ENCODE assay signal across 8 mouse cellular contexts in genomic region chr1:187662083-187662609, GRCm38 (mm10). TPM values are rescaled to one million over a fixed set of nuclear protein-coding genes. Genes with fewer than 3 reads are reported as not detected.
DNase-seq lines count a peak whose midpoint lies in the region; ATAC-seq lines count a peak whose summit lies in the region.

No protein-coding gene starts in this region.

- no peaks in the 10 kb centered on the region for H3K9me3 ChIP-seq in neural tube, embryonic 12.5 days
- H3K9me3 ChIP-seq in heart, embryonic 13.5 days = no peaks in the 10 kb centered on the region
- no peaks in the 10 kb centered on the region for H3K9me3 ChIP-seq in kidney, embryonic 16.5 days (ENCODE audit: low read length)
- no peaks in the 10 kb centered on the region for H3K9me3 ChIP-seq in stomach, embryonic 16.5 days (replicated peaks; ENCODE audit: control insufficient read depth, low read length)

- no peaks in the 10 kb centered on the region for H3K27me3 ChIP-seq in neural tube, embryonic 12.5 days (replicated peaks)
- H3K27me3 ChIP-seq in heart, embryonic 13.5 days (replicated peaks) = no peaks in the 10 kb centered on the region
- no peaks in the 10 kb centered on the region for H3K27me3 ChIP-seq in kidney, embryonic 16.5 days (ENCODE audit: insufficient read depth, low read length)
- no peaks in the 10 kb centered on the region for H3K27me3 ChIP-seq in stomach, embryonic 16.5 days (ENCODE audit: control insufficient read depth, insufficient read depth, low read length)

- no peak for ATAC-seq in neural tube, embryonic 12.5 days (ENCODE audit: low FRiP score, low read depth)
- peak; percentile 34; the same call in 1 of the 2 replicates for ATAC-seq in heart, embryonic 13.5 days (ENCODE audit: extremely low read depth, insufficient number of reproducible peaks, low FRiP score, low TSS enrichment)
- peak; percentile 77 for ATAC-seq in kidney, embryonic 16.5 days (ENCODE audit: low FRiP score, low TSS enrichment)
- no peak; the same call in 1 of the 2 replicates for ATAC-seq in stomach, embryonic 16.5 days (ENCODE audit: insufficient read depth, low FRiP score)

- H3K36me3 ChIP-seq in neural tube, embryonic 12.5 days = no peaks in the 10 kb centered on the region
- no peaks in the 10 kb centered on the region for H3K36me3 ChIP-seq in heart, embryonic 13.5 days
- no peaks in the 10 kb centered on the region for H3K36me3 ChIP-seq in kidney, embryonic 16.5 days (ENCODE audit: insufficient read depth, low read length)
- no peaks in the 10 kb centered on the region for H3K36me3 ChIP-seq in stomach, embryonic 16.5 days (ENCODE audit: control insufficient read depth, insufficient read depth, low read length)

- H3K4me3 ChIP-seq in neural tube, embryonic 12.5 days = no peak overlapping the region
- H3K4me3 ChIP-seq in heart, embryonic 13.5 days = peak overlapping the region; percentile 39
- H3K4me3 ChIP-seq in kidney, embryonic 16.5 days (ENCODE audit: low read length) = 0 out of 2 replicates have a peak overlapping the region, but pooled peaks have one; percentile 4
- H3K4me3 ChIP-seq in stomach, embryonic 16.5 days (replicated peaks; ENCODE audit: low read length) = no peak overlapping the region; the same call in 1 of the 2 replicates

- H3K4me2 ChIP-seq in neural tube, embryonic 12.5 days (replicated peaks) = 0 out of 2 replicates have a peak overlapping the region, but pooled peaks have one; percentile 0
- H3K4me2 ChIP-seq in heart, embryonic 13.5 days = peak overlapping the region; percentile 68
- H3K4me2 ChIP-seq in kidney, embryonic 16.5 days (replicated peaks; ENCODE audit: low read depth, low read length) = peak overlapping the region; percentile 35
- peak overlapping the region; percentile 47 for H3K4me2 ChIP-seq in stomach, embryonic 16.5 days (ENCODE audit: low read depth, low read length)

- H3K27ac ChIP-seq in neural tube, embryonic 12.5 days = no peak overlapping the region
- peak overlapping the region; percentile 79 for H3K27ac ChIP-seq in heart, embryonic 13.5 days (replicated peaks)
- H3K27ac ChIP-seq in kidney, embryonic 16.5 days (ENCODE audit: low read length) = peak overlapping the region; percentile 39
- no peak overlapping the region for H3K27ac ChIP-seq in stomach, embryonic 16.5 days (ENCODE audit: low read length)

- peaks cover 14% of the 10 kb centered on the region for H3K4me1 ChIP-seq in neural tube, embryonic 12.5 days
- H3K4me1 ChIP-seq in heart, embryonic 13.5 days = peaks cover 58% of the 10 kb centered on the region
- peaks cover 37% of the 10 kb centered on the region for H3K4me1 ChIP-seq in kidney, embryonic 16.5 days (ENCODE audit: insufficient read depth, low read length)
- H3K4me1 ChIP-seq in stomach, embryonic 16.5 days (ENCODE audit: control insufficient read depth, insufficient read depth, low read length) = peaks cover 23% of the 10 kb centered on the region

- no peak for DNase-seq in neural tube, embryonic 10.5 days (ENCODE audit: extremely low spot score, low spot score)
- no peak for DNase-seq in layer of hippocampus, postnatal 36 days
- DNase-seq in left cerebral cortex, adult 8-10 months (ENCODE audit: low spot score in 2 of 2) = no peak
- DNase-seq in left cerebral cortex, adult 11 months (ENCODE audit: low spot score) = no peak

- H3K9ac ChIP-seq in neural tube, embryonic 12.5 days = no peak overlapping the region
- peak overlapping the region; percentile 73 for H3K9ac ChIP-seq in heart, embryonic 13.5 days
- H3K9ac ChIP-seq in kidney, embryonic 16.5 days (replicated peaks; ENCODE audit: low read length) = no peak overlapping the region; the same call in 1 of the 2 replicates
- H3K9ac ChIP-seq in stomach, embryonic 16.5 days (ENCODE audit: low read length) = peak overlapping the region; percentile 16

- 46% methylated on average over 12 of the region's 12 CpGs for WGBS in neural tube, embryonic 12.5 days
- WGBS in heart, embryonic 13.5 days = 21% methylated on average over 12 of the region's 12 CpGs
- 13% methylated on average over 12 of the region's 12 CpGs for WGBS in kidney, embryonic 16.5 days
- WGBS in stomach, embryonic 16.5 days = 33% methylated on average over 12 of the region's 12 CpGs

RNA-seq across cellular contexts. Expression of gene Esrrg, which starts 53.6 kb away (rescaled TPM):
- polyA plus RNA-seq in neural tube, embryonic 12.5 days (2016; fragmentation: Nextera tagmentation; extraction: Ambion mirVana) = 15.4 and 17.8 TPM in 2 replicates
- 21.2 and 23.6 TPM in 2 replicates for polyA plus RNA-seq in heart, embryonic 13.5 days (2015; fragmentation: Nextera tagmentation; extraction: Ambion mirVana)
- polyA plus RNA-seq in kidney, embryonic 16.5 days (2015; fragmentation: Nextera tagmentation; extraction: Ambion mirVana) = 36.0 and 42.6 TPM in 2 replicates
- 10.7 and 12.4 TPM in 2 replicates for polyA plus RNA-seq in stomach, embryonic 16.5 days (2015; fragmentation: Nextera tagmentation; extraction: Ambion mirVana)
- 10 to 100 TPM; 13.7 to 14.0 TPM for total RNA-seq in layer of hippocampus, postnatal 36 days (2021)
- 10 to 100 TPM; 24.8 to 36.8 (median 31.5) TPM for total RNA-seq in left cerebral cortex, adult 8-10 months (2022)

Comparison
In these comparisons a context has a peak if more than half of its experiments do, and no peak if none do; other contexts are left out.
1. ATAC-seq: peak in heart, embryonic 13.5 days (single experiment) and kidney, embryonic 16.5 days (single experiment); none in neural tube, embryonic 12.5 days (single experiment) and stomach, embryonic 16.5 days (single experiment).
2. H3K27ac ChIP-seq: peak in heart, embryonic 13.5 days (single experiment) and kidney, embryonic 16.5 days (single experiment); none in neural tube, embryonic 12.5 days (single experiment) and stomach, embryonic 16.5 days (single experiment).
3. H3K4me2 ChIP-seq: peak in every context shown above with its lines; median percentile 68 in heart, embryonic 13.5 days; 47 in stomach, embryonic 16.5 days; 35 in kidney, embryonic 16.5 days; 0 in neural tube, embryonic 12.5 days.
4. H3K4me3 ChIP-seq: peak in heart, embryonic 13.5 days (single experiment) and kidney, embryonic 16.5 days (single experiment); none in neural tube, embryonic 12.5 days (single experiment) and stomach, embryonic 16.5 days (single experiment).
5. H3K9ac ChIP-seq: peak in heart, embryonic 13.5 days (single experiment) and stomach, embryonic 16.5 days (single experiment); none in neural tube, embryonic 12.5 days (single experiment) and kidney, embryonic 16.5 days (single experiment).